Mouse (Mus musculus) lung, embryonic 14.5 days (tissue): ENCODE results near the gene Lcp2. TPM values are rescaled to one million over a fixed set of nuclear protein-coding genes. Genes with fewer than 3 reads are reported as not detected.

Experiments used
- ATAC-seq: fragments of 200-750 bp; cut with Nextera tagmentation; 2 replicates; pipeline ENCODE4 v1.8.0; 2017; ENCODE audit warnings: mild to moderate bottlenecking, moderate TSS enrichment, moderate library complexity; ENCODE audit not compliant: insufficient read depth
- DNase-seq: peaks from one replicate; pipeline ENCODE4 v3.0.0-alpha.2; 2015
- H3K27ac ChIP-seq: fragments of 300-500 bp; sonication (generic); 2 replicates; pipeline ENCODE4 v1.5.1; 2014; ENCODE audit warnings: low read depth, mild to moderate bottlenecking, moderate library complexity
- H3K27me3 ChIP-seq: fragments of 300-500 bp; sonication (generic); 2 replicates; pipeline ENCODE4 v1.6.1; 2014; ENCODE audit warnings: low read length, control low read depth; ENCODE audit not compliant: insufficient read depth
- H3K36me3 ChIP-seq: fragments of 300-500 bp; sonication (generic); 2 replicates; pipeline ENCODE4 v1.6.1; 2014; ENCODE audit warnings: control low read depth; ENCODE audit not compliant: insufficient read depth
- H3K4me1 ChIP-seq: fragments of 300-500 bp; sonication (generic); 2 replicates; pipeline ENCODE4 v1.6.1; 2014; ENCODE audit warnings: antibody characterized with exemption, control low read depth; ENCODE audit not compliant: insufficient read depth
- H3K4me2 ChIP-seq: fragments of 300-500 bp; sonication (generic); 2 replicates; pipeline ENCODE4 v1.6.1; 2014; ENCODE audit warnings: mild to moderate bottlenecking
- H3K4me3 ChIP-seq: fragments of 300-500 bp; sonication (generic); 2 replicates; pipeline ENCODE4 v1.5.1; 2014; ENCODE audit warnings: low read depth, low read length
- H3K9ac ChIP-seq: fragments of 300-500 bp; sonication (generic); 2 replicates; pipeline ENCODE4 v1.6.1; 2014
- H3K9me3 ChIP-seq: fragments of 300-500 bp; sonication (generic); 2 replicates; pipeline ENCODE4 v1.6.1; 2016; ENCODE audit warnings: low read depth, low read length, control low read depth
- CTCF ChIP-seq: IDR thresholded peaks from 2 replicates; pipeline ENCODE4 v1.5.1; 2016; ENCODE audit warnings: antibody characterized with exemption, low read depth
- WGBS: fragments of 180-500 bp; shearing (Covaris S2); extraction: QIAGEN DNeasy Blood & Tissue Kit; methylation state at CpG from one replicate; pipeline ENCODE4 v1.1.7; 2014; 5-methylcytosine and 5-hydroxymethylcytosine counted together
- polyA plus RNA-seq: library from polyadenylated mRNA; unstranded; fragments of >200 nt; fragmentation: Nextera tagmentation; extraction: Ambion mirVana; gene quantifications from 2 replicates; pipeline ENCODE4 v1.2.1, GENCODE M21; 2014

Lcp2 gene
- polyA plus RNA-seq, 1 experiment from 2014 or later = 4.0 TPM

GRCm38 (mm10) chr11:34139296-34139695 lies 92.6 kb downstream of the Lcp2 start:
- ATAC-seq (no peak), DNase-seq (no peak)
- no peaks in the 10 kb centered on the region for H3K36me3 ChIP-seq
- no peak overlapping the region for H3K4me3 ChIP-seq
- no peak overlapping the region for H3K4me2 ChIP-seq
- WGBS = 89% methylated on average over 8 of the region's 8 CpGs
- H3K27ac ChIP-seq = no peak overlapping the region
- H3K9ac ChIP-seq = no peak overlapping the region
- H3K9me3 ChIP-seq = no peaks in the 10 kb centered on the region
- TF ChIP-seq CTCF = no peak
- no peaks in the 10 kb centered on the region for H3K27me3 ChIP-seq
- no peaks in the 10 kb centered on the region for H3K4me1 ChIP-seq

Other genes with a start within 250 kb of the Lcp2 start
- gene Kcnmb1, start 83.9 kb upstream of the Lcp2 start, polyA plus RNA-seq = 1.3 and 1.7 TPM in 2 replicates
- 0.42 and 0.62 TPM in 2 replicates for gene Kcnip1, start 53.8 kb upstream of the Lcp2 start, polyA plus RNA-seq
- gene 4930469K13Rik, start 51.6 kb downstream of the Lcp2 start, polyA plus RNA-seq = not detected in 2 replicates
- not detected in 2 replicates for gene Foxi1, start 161.2 kb downstream of the Lcp2 start, polyA plus RNA-seq